Mouse (Mus musculus) heart, embryonic 12.5 days (tissue): ENCODE measurements around the gene Daam2. TPM values are rescaled to one million over a fixed set of nuclear protein-coding genes. Genes with fewer than 3 reads are reported as not detected.
A peak's percentile ranks its signal among the peaks of the same experiment; 100 is the strongest.

ENCODE experiments used
- ATAC-seq: fragments of 200-750 bp; cut with Nextera tagmentation; 2 replicates; pipeline ENCODE4 v1.8.0; 2017; ENCODE audit warnings: moderate TSS enrichment, moderate library complexity; ENCODE audit not compliant: insufficient number of reproducible peaks, low FRiP score
- H3K27ac ChIP-seq: fragments of 300-500 bp; sonication (generic); 2 replicates; pipeline ENCODE4 v1.5.1; 2016; ENCODE audit warnings: mild to moderate bottlenecking, moderate library complexity; ENCODE audit not compliant: poor library complexity, severe bottlenecking
- H3K27me3 ChIP-seq: fragments of 300-500 bp; sonication (generic); replicated peaks from 2 replicates; pipeline ENCODE4 v1.6.1; 2016; ENCODE audit warnings: mild to moderate bottlenecking, moderate library complexity
- H3K36me3 ChIP-seq: fragments of 300-500 bp; sonication (generic); 2 replicates; pipeline ENCODE4 v1.6.1; 2016; ENCODE audit warnings: mild to moderate bottlenecking, moderate library complexity
- H3K4me1 ChIP-seq: fragments of 300-500 bp; sonication (generic); replicated peaks from 2 replicates; pipeline ENCODE4 v1.6.1; 2016; ENCODE audit warnings: mild to moderate bottlenecking
- H3K4me2 ChIP-seq: fragments of 300-500 bp; sonication (generic); 2 replicates; pipeline ENCODE4 v1.6.1; 2016; ENCODE audit warnings: mild to moderate bottlenecking, moderate library complexity
- H3K4me3 ChIP-seq: fragments of 300-500 bp; sonication (generic); 2 replicates; pipeline ENCODE4 v1.5.1; 2016; ENCODE audit warnings: mild to moderate bottlenecking
- H3K9ac ChIP-seq: fragments of 300-500 bp; sonication (generic); 2 replicates; pipeline ENCODE4 v1.6.1; 2016; ENCODE audit warnings: mild to moderate bottlenecking, moderate library complexity
- H3K9me3 ChIP-seq: fragments of 300-500 bp; sonication (generic); replicated peaks from 2 replicates; pipeline ENCODE4 v1.6.1; 2016; ENCODE audit warnings: mild to moderate bottlenecking, moderate library complexity
- WGBS: fragments of 180-500 bp; shearing (Covaris S2); methylation state at CpG from one replicate; pipeline ENCODE4 v1.1.7; 2016; 5-methylcytosine and 5-hydroxymethylcytosine counted together
- polyA plus RNA-seq: library from polyadenylated mRNA; unstranded; fragments of >200 nt; fragmentation: Nextera tagmentation; extraction: Ambion mirVana; gene quantifications from 2 replicates; pipeline ENCODE4 v1.2.1, GENCODE M21; 2016

Gene Daam2
- polyA plus RNA-seq, 1 experiment from 2014 or later = 4.1 TPM

GRCm38 (mm10) chr17:49481876-49482275 lies 82.3 kb downstream of the Daam2 start:
- ATAC-seq = no peak

GRCm38 (mm10) chr17:49477370-49477769 lies 86.8 kb downstream of the Daam2 start:
- peak; percentile 54; the same call in 1 of the 2 replicates for ATAC-seq
- H3K36me3 ChIP-seq = peaks cover 41% of the 10 kb centered on the region

More at GRCm38 (mm10) chr17:49481876-49482275, 82.3 kb downstream of the Daam2 start:
- Histone ChIP-seq H3K9ac (no peak overlapping the region), H3K4me1 (peaks cover 7% of the 10 kb centered on the region; the same call in 1 of the 2 replicates), H3K27ac (no peak overlapping the region), H3K36me3 (peaks cover 43% of the 10 kb centered on the region), H3K4me2 (no peak overlapping the region), H3K9me3 (no peaks in the 10 kb centered on the region), H3K4me3 (no peak overlapping the region), H3K27me3 (no peaks in the 10 kb centered on the region)
- 78% methylated on average over 3 of the region's 3 CpGs for WGBS

GRCm38 (mm10) chr17:49475174-49475573 lies 89.0 kb downstream of the Daam2 start:
- Histone ChIP-seq H3K9me3 (no peaks in the 10 kb centered on the region), H3K4me3 (no peak overlapping the region), H3K9ac (no peak overlapping the region), H3K4me1 (peaks cover 29% of the 10 kb centered on the region), H3K27me3 (no peaks in the 10 kb centered on the region), H3K36me3 (peaks cover 34% of the 10 kb centered on the region), H3K4me2 (no peak overlapping the region), H3K27ac (no peak overlapping the region)
- 92% methylated on average over 1 of the region's 1 CpGs for WGBS
- ATAC-seq = no peak

More at GRCm38 (mm10) chr17:49477370-49477769, 86.8 kb downstream of the Daam2 start:
- no peak overlapping the region for H3K9ac ChIP-seq
- H3K4me2 ChIP-seq = no peak overlapping the region
- no peaks in the 10 kb centered on the region for H3K9me3 ChIP-seq
- no peaks in the 10 kb centered on the region for H3K27me3 ChIP-seq
- H3K4me3 ChIP-seq = no peak overlapping the region
- WGBS = 43% methylated on average over 4 of the region's 4 CpGs
- peaks cover 23% of the 10 kb centered on the region for H3K4me1 ChIP-seq
- no peak overlapping the region for H3K27ac ChIP-seq

DNA sequence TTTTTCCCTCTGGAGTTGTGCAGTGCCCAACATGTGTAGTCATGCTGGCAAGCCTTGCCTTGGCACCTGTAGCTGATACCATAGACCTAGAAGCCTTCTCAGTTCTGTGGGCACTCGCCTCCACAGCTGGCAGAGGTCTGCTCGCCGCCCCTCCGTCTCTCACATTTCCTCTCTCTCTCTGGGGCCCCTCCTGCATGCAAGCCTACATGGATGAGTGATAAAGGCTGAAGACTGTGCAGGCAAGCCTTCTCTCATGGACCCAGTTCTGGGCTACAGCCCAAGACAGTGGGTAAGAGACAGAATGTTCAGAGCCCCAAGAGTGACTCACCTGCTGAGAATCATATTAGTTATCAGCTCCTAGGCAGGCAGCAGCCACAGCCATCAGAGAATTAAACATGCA lies 90.1 kb downstream of the Daam2 start:
- Histone ChIP-seq H3K4me2 (no peak overlapping the region), H3K27ac (0 out of 2 replicates have a peak overlapping the region, but pooled peaks have one; percentile 34), H3K4me3 (no peak overlapping the region), H3K36me3 (peaks cover 23% of the 10 kb centered on the region), H3K4me1 (peaks cover 29% of the 10 kb centered on the region), H3K9ac (no peak overlapping the region), H3K27me3 (no peaks in the 10 kb centered on the region), H3K9me3 (no peaks in the 10 kb centered on the region)
- WGBS = 82% methylated on average over 4 of the region's 4 CpGs
- ATAC-seq = no peak

- H3K27me3 ChIP-seq = no peaks in the 10 kb centered on the region
- H3K27ac ChIP-seq = peak overlapping the region; percentile 81
- H3K9me3 ChIP-seq = no peaks in the 10 kb centered on the region
- H3K4me2 ChIP-seq = peak overlapping the region; percentile 9; the same call in 1 of the 2 replicates
- peaks cover 29% of the 10 kb centered on the region for H3K4me1 ChIP-seq
- no peak overlapping the region for H3K4me3 ChIP-seq
- 10% methylated on average over 8 of the region's 8 CpGs for WGBS
- peaks cover 17% of the 10 kb centered on the region for H3K36me3 ChIP-seq
- peak; percentile 78 for ATAC-seq
- peak overlapping the region; percentile 41; the same call in 1 of the 2 replicates for H3K9ac ChIP-seq
These were observed 91.5 kb downstream of the Daam2 start for GRCm38 (mm10) chr17:49472626-49473025.

DNA sequence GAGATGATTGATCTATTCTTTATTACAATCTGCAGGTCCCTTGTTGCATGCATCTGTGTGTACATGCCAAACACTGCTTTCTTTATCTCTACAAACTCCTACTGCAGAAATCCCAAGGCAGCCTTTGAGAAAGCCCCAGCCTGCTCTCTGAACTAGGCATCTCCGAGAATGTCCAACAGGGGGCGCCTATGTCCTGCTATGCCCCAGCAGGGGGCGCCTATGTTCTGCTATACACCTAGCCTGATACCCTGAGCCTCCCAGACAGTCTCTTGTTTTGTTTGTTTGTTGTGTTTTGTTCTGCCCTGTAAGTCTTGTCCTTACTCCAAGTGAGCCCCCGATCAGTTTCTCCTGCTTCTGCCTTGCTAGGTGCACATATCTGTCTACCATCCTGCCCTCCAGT lies 95.9 kb downstream of the Daam2 start:
- ATAC-seq = no peak

GRCm38 (mm10) chr17:49464884-49465283 lies 99.3 kb downstream of the Daam2 start:
- no peaks in the 10 kb centered on the region for H3K9me3 ChIP-seq
- H3K27ac ChIP-seq = no peak overlapping the region
- H3K4me3 ChIP-seq = no peak overlapping the region
- no peak overlapping the region for H3K9ac ChIP-seq
- peaks cover 38% of the 10 kb centered on the region for H3K36me3 ChIP-seq
- H3K4me1 ChIP-seq = no peaks in the 10 kb centered on the region
- no peak overlapping the region for H3K4me2 ChIP-seq
- no peak for ATAC-seq
- H3K27me3 ChIP-seq = no peaks in the 10 kb centered on the region
- WGBS = 83% methylated on average over 3 of the region's 3 CpGs

More for the DNA sequence above, 95.9 kb downstream of the Daam2 start:
- Histone ChIP-seq H3K27ac (no peak overlapping the region), H3K9me3 (no peaks in the 10 kb centered on the region), H3K4me3 (no peak overlapping the region), H3K9ac (no peak overlapping the region), H3K27me3 (no peaks in the 10 kb centered on the region), H3K36me3 (peaks cover 32% of the 10 kb centered on the region), H3K4me2 (no peak overlapping the region), H3K4me1 (peaks cover 15% of the 10 kb centered on the region)
- 27% methylated on average over 4 of the region's 4 CpGs for WGBS

DNA sequence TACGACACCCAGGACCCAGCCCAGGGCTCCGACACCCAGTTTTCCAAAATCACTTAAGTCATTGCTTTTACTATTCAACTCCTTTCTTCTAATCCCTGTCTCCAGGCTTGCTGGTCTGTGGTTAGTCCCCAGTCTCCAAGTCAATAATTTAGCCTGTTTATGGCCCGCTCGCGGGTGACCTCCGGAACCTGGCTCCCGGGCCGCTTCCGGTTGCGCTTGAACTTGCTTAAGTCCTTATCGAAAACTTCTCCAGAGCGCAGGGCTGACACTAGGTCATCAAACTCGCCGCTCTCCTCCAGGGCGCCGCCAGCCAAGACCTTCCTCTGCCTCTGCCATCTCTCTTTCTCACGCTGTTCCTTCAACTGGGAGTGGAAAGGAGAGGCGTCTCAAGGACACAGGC lies 105.8 kb downstream of the Daam2 start:
- Histone ChIP-seq H3K4me1 (no peaks in the 10 kb centered on the region), H3K27ac (no peak overlapping the region), H3K9me3 (no peaks in the 10 kb centered on the region), H3K9ac (no peak overlapping the region), H3K4me2 (no peak overlapping the region), H3K4me3 (no peak overlapping the region), H3K27me3 (no peaks in the 10 kb centered on the region), H3K36me3 (peaks cover 54% of the 10 kb centered on the region)
- ATAC-seq = no peak
- 86% methylated on average over 18 of the region's 18 CpGs for WGBS

DNA sequence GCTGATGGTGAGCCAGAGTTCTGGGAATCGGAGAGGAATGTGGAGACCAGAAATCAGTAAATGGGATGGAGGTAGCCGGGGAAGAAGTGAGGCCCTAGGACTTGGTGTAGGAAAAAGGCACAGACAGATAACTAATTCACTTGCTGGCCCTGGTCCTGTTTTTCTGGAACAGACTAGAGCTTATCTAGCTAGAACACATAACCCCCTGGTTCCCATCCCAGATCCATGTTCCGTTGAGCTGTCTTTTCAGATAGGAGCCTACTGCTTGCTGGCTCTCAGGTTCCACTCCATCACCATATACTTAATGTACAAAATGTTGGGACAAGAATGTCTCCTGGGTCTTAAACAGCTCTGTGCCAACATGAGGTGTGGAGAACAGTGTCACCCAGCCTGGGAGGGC lies 106.3 kb downstream of the Daam2 start:
- WGBS = 70% methylated on average over 3 of the region's 3 CpGs
- Histone ChIP-seq H3K27me3 (no peaks in the 10 kb centered on the region), H3K4me3 (no peak overlapping the region), H3K36me3 (peaks cover 57% of the 10 kb centered on the region), H3K9me3 (no peaks in the 10 kb centered on the region), H3K27ac (no peak overlapping the region), H3K9ac (no peak overlapping the region), H3K4me2 (no peak overlapping the region), H3K4me1 (no peaks in the 10 kb centered on the region)
- ATAC-seq = no peak

- no peaks in the 10 kb centered on the region for H3K27me3 ChIP-seq
- ATAC-seq = no peak
- no peak overlapping the region for H3K27ac ChIP-seq
- no peak overlapping the region for H3K9ac ChIP-seq
- H3K4me1 ChIP-seq = no peaks in the 10 kb centered on the region
- H3K4me3 ChIP-seq = no peak overlapping the region
- no peak overlapping the region for H3K4me2 ChIP-seq
- H3K36me3 ChIP-seq = peaks cover 51% of the 10 kb centered on the region
- WGBS = 76% methylated on average over 4 of the region's 4 CpGs
- no peaks in the 10 kb centered on the region for H3K9me3 ChIP-seq
These were observed 107.8 kb downstream of the Daam2 start for GRCm38 (mm10) chr17:49456334-49456733.

DNA sequence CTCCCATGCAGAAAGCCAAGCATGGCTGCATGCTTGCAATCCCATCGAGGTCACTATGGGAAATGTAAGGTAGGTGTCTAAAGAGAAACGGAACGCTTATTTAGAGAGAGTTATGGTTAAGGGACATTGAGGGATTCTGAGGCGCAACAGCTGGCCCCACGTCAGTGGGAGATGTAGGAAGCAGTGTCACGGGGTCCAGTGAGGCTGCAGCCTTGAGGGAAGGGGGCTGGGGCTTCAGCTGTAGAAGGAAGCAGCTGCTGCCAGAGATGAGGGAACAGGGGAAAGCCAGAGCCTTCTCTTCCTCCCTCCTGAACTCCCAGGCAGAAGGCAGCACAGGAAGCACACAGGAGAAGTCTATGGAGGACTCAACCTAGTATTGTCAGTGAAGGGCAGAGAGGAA lies 113.2 kb downstream of the Daam2 start:
- Histone ChIP-seq H3K27me3 (no peaks in the 10 kb centered on the region), H3K36me3 (peaks cover 35% of the 10 kb centered on the region), H3K27ac (no peak overlapping the region), H3K9ac (no peak overlapping the region), H3K4me3 (no peak overlapping the region), H3K4me1 (peaks cover 13% of the 10 kb centered on the region), H3K4me2 (no peak overlapping the region), H3K9me3 (no peaks in the 10 kb centered on the region)
- no peak for ATAC-seq
- WGBS = 70% methylated on average over 6 of the region's 6 CpGs

GRCm38 (mm10) chr17:49449230-49449608 lies 114.9 kb downstream of the Daam2 start:
- no peaks in the 10 kb centered on the region for H3K9me3 ChIP-seq
- H3K4me3 ChIP-seq = no peak overlapping the region
- no peak overlapping the region for H3K27ac ChIP-seq
- H3K9ac ChIP-seq = no peak overlapping the region
- ATAC-seq = peak; percentile 45
- peaks cover 18% of the 10 kb centered on the region for H3K36me3 ChIP-seq
- no peaks in the 10 kb centered on the region for H3K27me3 ChIP-seq
- peaks cover 13% of the 10 kb centered on the region for H3K4me1 ChIP-seq
- 76% methylated on average over 8 of the region's 8 CpGs for WGBS
- 0 out of 2 replicates have a peak overlapping the region, but pooled peaks have one; percentile 10 for H3K4me2 ChIP-seq
